Comparison of ENCODE assay signal across 9 mouse cellular contexts in genomic region chr12:87198792-87199191, GRCm38 (mm10). TPM values are rescaled to one million over a fixed set of nuclear protein-coding genes. Genes with fewer than 3 reads are reported as not detected.
DNase-seq lines count a peak whose midpoint lies in the region; ATAC-seq and TF ChIP-seq lines count a peak whose summit lies in the region.
"Had no signal": no experiment of that assay in that cellular context is flagged by ENCODE, and none has a peak within 500 bp of the region (broad histone marks: within the 10 kb centered on the region; RNA-seq: fewer than 3 reads in every experiment).

No protein-coding gene starts in this region.

- DNase-seq in heart, adult 8-10 months (ENCODE audit: low spot score): no peak
- no peak for DNase-seq in MEL (ENCODE audit: low read depth, low spot score)
- DNase-seq in liver, postnatal 0 days: no peak
- no peak for DNase-seq in adrenal gland, postnatal 36 days
- DNase-seq in spleen, postnatal 36 days (ENCODE audit: low spot score in 2 of 2): no peak
- no peak for DNase-seq in frontal cortex, postnatal 10 days (ENCODE audit: low spot score in 2 of 2)

- ATAC-seq in heart, embryonic 14.5 days (ENCODE audit: insufficient number of reproducible peaks, insufficient read depth, low FRiP score, low read depth): no peak
- ATAC-seq in forebrain, embryonic 15.5 days (replicated peaks): no peak
- no peak for ATAC-seq in liver, postnatal 0 days

- H3K4me1 ChIP-seq in heart, embryonic 14.5 days (ENCODE audit: control insufficient read depth in 2 of 2, insufficient read depth in 2 of 2, low read length in 2 of 2): peaks cover 0 to 7% of the 10 kb centered on the region in 2 experiments; a peak in 3 of 4 replicates
- peaks cover 7 to 11% of the 10 kb centered on the region in 2 experiments for H3K4me1 ChIP-seq in MEL (ENCODE audit: control insufficient read depth in 1 of 2, insufficient read depth in 2 of 2, low read length in 2 of 2)
- H3K4me1 ChIP-seq in forebrain, embryonic 15.5 days: peaks cover 18% of the 10 kb centered on the region
- peaks cover 3% of the 10 kb centered on the region; the same call in 1 of the 2 replicates for H3K4me1 ChIP-seq in liver, postnatal 0 days (ENCODE audit: insufficient read depth)

- TF ChIP-seq CTCF in MEL (IDR thresholded peaks at IDR 0.05 in 2 of 3, conservative IDR thresholded peaks at IDR 0.05 in 1 of 3; ENCODE audit: control insufficient read depth in 1 of 3, insufficient read depth in 1 of 3, low read depth in 2 of 3, low read length in 3 of 3, poor library complexity in 1 of 3, severe bottlenecking in 1 of 3): no peak
- no peak for TF ChIP-seq CTCF in liver, postnatal 0 days (IDR thresholded peaks at IDR 0.05; ENCODE audit: low read depth)

- H3K9me3 ChIP-seq in heart, embryonic 14.5 days (ENCODE audit: control insufficient read depth, low read length): no peaks in the 10 kb centered on the region
- H3K9me3 ChIP-seq in MEL (replicated peaks; ENCODE audit: insufficient read depth, low read length): no peaks in the 10 kb centered on the region
- H3K9me3 ChIP-seq in forebrain, embryonic 15.5 days: no peaks in the 10 kb centered on the region
- H3K9me3 ChIP-seq in liver, postnatal 0 days (ENCODE audit: low read length): no peaks in the 10 kb centered on the region

- no peaks in the 10 kb centered on the region for H3K27me3 ChIP-seq in heart, embryonic 14.5 days (ENCODE audit: control insufficient read depth, insufficient read depth, low read length)
- no peaks in the 10 kb centered on the region for H3K27me3 ChIP-seq in MEL (ENCODE audit: control insufficient read depth in 1 of 2, insufficient read depth in 2 of 2, low read length in 2 of 2)
- no peaks in the 10 kb centered on the region for H3K27me3 ChIP-seq in forebrain, embryonic 15.5 days
- 0 out of 2 replicates have a peak, but pooled peaks cover 4% of the 10 kb centered on the region for H3K27me3 ChIP-seq in liver, postnatal 0 days (ENCODE audit: insufficient read depth, low read length)
- H3K27me3 ChIP-seq: Patski had no signal

- TF ChIP-seq RAD21 in MEL (IDR thresholded peaks at IDR 0.05; ENCODE audit: low read depth, low read length): no peak

- 60% methylated on average over 6 of the region's 6 CpGs for WGBS in heart, embryonic 14.5 days
- WGBS in forebrain, embryonic 15.5 days: 51% methylated on average over 6 of the region's 6 CpGs
- 72% methylated on average over 6 of the region's 6 CpGs for WGBS in liver, postnatal 0 days (ENCODE audit: insufficient replicate concordance)

- peaks cover 15% of the 10 kb centered on the region for H3K79me2 ChIP-seq in MEL (ENCODE audit: control insufficient read depth, insufficient read depth, low read length, poor library complexity)

- no peak for TF ChIP-seq POLR2A in MEL (IDR thresholded peaks at IDR 0.05; ENCODE audit: control insufficient read depth in 1 of 2, insufficient read depth in 1 of 2, low read depth in 1 of 2, low read length in 2 of 2, poor library complexity in 1 of 2)

- no peak overlapping the region for H3K27ac ChIP-seq in heart, embryonic 14.5 days (replicated peaks in 1 of 2; ENCODE audit: control insufficient read depth in 1 of 2, insufficient read depth in 1 of 2, low read depth in 2 of 2, low read length in 2 of 2)
- H3K27ac ChIP-seq in MEL (ENCODE audit: control insufficient read depth, low read depth, low read length): no peak overlapping the region
- H3K27ac ChIP-seq in forebrain, embryonic 15.5 days (replicated peaks): no peak overlapping the region
- no peak overlapping the region for H3K27ac ChIP-seq in liver, postnatal 0 days (ENCODE audit: low read depth)

- peak overlapping the region; percentile 83; the same call in 1 of the 2 replicates for H3K9ac ChIP-seq in heart, embryonic 14.5 days (ENCODE audit: low read length)
- peak overlapping the region; percentile 94 for H3K9ac ChIP-seq in MEL (ENCODE audit: control insufficient read depth, low read depth, low read length, poor library complexity, severe bottlenecking)
- peak overlapping the region; percentile 88; the same call in 1 of the 2 replicates for H3K9ac ChIP-seq in forebrain, embryonic 15.5 days (replicated peaks)
- no peak overlapping the region for H3K9ac ChIP-seq in liver, postnatal 0 days (replicated peaks)

- peak overlapping the region; percentile 64 for H3K4me2 ChIP-seq in heart, embryonic 14.5 days (ENCODE audit: low read length)
- peak overlapping the region; percentile 69 for H3K4me2 ChIP-seq in forebrain, embryonic 15.5 days (replicated peaks)
- H3K4me2 ChIP-seq in liver, postnatal 0 days (ENCODE audit: low read depth, low read length): peak overlapping the region; percentile 97

- no peaks in the 10 kb centered on the region for H3K36me3 ChIP-seq in heart, embryonic 14.5 days (ENCODE audit: control insufficient read depth, insufficient read depth, low read length)
- peaks cover 0 to 19% of the 10 kb centered on the region in 2 experiments; a peak in 2 of 4 replicates for H3K36me3 ChIP-seq in MEL (ENCODE audit: control insufficient read depth in 1 of 2, insufficient read depth in 2 of 2, low read length in 2 of 2)
- no peaks in the 10 kb centered on the region for H3K36me3 ChIP-seq in forebrain, embryonic 15.5 days
- no peaks in the 10 kb centered on the region for H3K36me3 ChIP-seq in liver, postnatal 0 days (replicated peaks; ENCODE audit: insufficient read depth, low read length)

- TF ChIP-seq EP300 in MEL (IDR thresholded peaks at IDR 0.05; ENCODE audit: low read depth in 1 of 2, low read length in 2 of 2): no peak
- no peak for TF ChIP-seq EP300 in liver, postnatal 0 days (IDR thresholded peaks at IDR 0.05; ENCODE audit: low read depth)

- H3K4me3 ChIP-seq in heart, embryonic 14.5 days (ENCODE audit: control insufficient read depth in 1 of 2, insufficient read depth in 1 of 2, low read depth in 1 of 2, low read length in 2 of 2): peak overlapping the region in 1 of 2 experiments; percentile 67; a peak in 1 of 4 replicates
- peak overlapping the region; percentile 73 to 94 for H3K4me3 ChIP-seq in MEL (ENCODE audit: control insufficient read depth in 1 of 2, insufficient read depth in 1 of 2, low read depth in 2 of 2, low read length in 2 of 2)
- peak overlapping the region; percentile 81 for H3K4me3 ChIP-seq in forebrain, embryonic 15.5 days
- H3K4me3 ChIP-seq in liver, postnatal 0 days (ENCODE audit: low read depth, low read length): no peak overlapping the region

TF ChIP-seq in MEL, 35 proteins besides CTCF, POLR2A, EP300 and RAD21 (continues in another document):
- TF ChIP-seq MAZ (IDR thresholded peaks at IDR 0.05; ENCODE audit: low read depth, low read length): no peak

RNA-seq across cellular contexts. Expression of gene Samd15, which starts 0.7 kb away (rescaled TPM):
- 0.55 and 0.89 TPM in 2 replicates for polyA plus RNA-seq in heart, embryonic 14.5 days (2014; fragmentation: Nextera tagmentation; extraction: Ambion mirVana)
- under 1 TPM in 1 of 4 experiments, not detected in 3; 0.66 TPM for total RNA-seq in heart, adult 8-10 months (2022)
- total RNA-seq in MEL (2012; rRNA removed): 0.20 and 0.62 TPM in 2 replicates
- 10 to 100 TPM in 1 of 2 experiments, not detected in 1; 24.0 TPM for polyA plus RNA-seq in MEL (2012; ENCODE audit: insufficient read depth in 1 of 2, insufficient read length in 2 of 2, low read depth in 1 of 2, low replicate concordance in 2 of 2, missing spikeins in 1 of 2)
- polyA plus RNA-seq in forebrain, embryonic 15.5 days (2015; fragmentation: Nextera tagmentation; extraction: Ambion mirVana): 1.6 and 2.1 TPM in 2 replicates
- polyA plus RNA-seq in liver, postnatal 0 days (2015; fragmentation: Nextera tagmentation; extraction: Ambion mirVana): 2.3 and 2.8 TPM in 2 replicates
- 1 to 10 TPM; 1.6 to 2.0 TPM for total RNA-seq in adrenal gland, postnatal 36 days (2021)

RNA-seq across cellular contexts. Expression of gene Tmed8, which starts 1.5 kb away (rescaled TPM):
- 1.8 and 2.5 TPM in 2 replicates for polyA plus RNA-seq in heart, embryonic 14.5 days (2014; fragmentation: Nextera tagmentation; extraction: Ambion mirVana)
- 1 to 10 TPM; 6.3 to 6.9 (median 6.7) TPM for total RNA-seq in heart, adult 8-10 months (2022)
- 4.7 and 5.0 TPM in 2 replicates for total RNA-seq in MEL (2012; rRNA removed)
- polyA plus RNA-seq in MEL (2012; ENCODE audit: insufficient read depth in 1 of 2, insufficient read length in 2 of 2, low read depth in 1 of 2, low replicate concordance in 2 of 2, missing spikeins in 1 of 2): 1 to 10 TPM in 1 of 2 experiments, not detected in 1; 6.9 TPM
- 3.6 TPM in 2 replicates for polyA plus RNA-seq in forebrain, embryonic 15.5 days (2015; fragmentation: Nextera tagmentation; extraction: Ambion mirVana)
- polyA plus RNA-seq in liver, postnatal 0 days (2015; fragmentation: Nextera tagmentation; extraction: Ambion mirVana): 0.36 and 0.42 TPM in 2 replicates
- total RNA-seq in adrenal gland, postnatal 36 days (2021): 10 to 100 TPM; 28.6 to 35.0 TPM

RNA-seq across cellular contexts. Expression of gene Noxred1, which starts 39.7 kb away (rescaled TPM):
- 0.42 and 0.63 TPM in 2 replicates for polyA plus RNA-seq in heart, embryonic 14.5 days (2014; fragmentation: Nextera tagmentation; extraction: Ambion mirVana)
- under 1 TPM in 3 of 4 experiments, not detected in 1; 0.33 to 0.66 (median 0.37) TPM for total RNA-seq in heart, adult 8-10 months (2022)
- 0.19 and 0.23 TPM in 2 replicates for total RNA-seq in MEL (2012; rRNA removed)
- polyA plus RNA-seq in MEL (2012; ENCODE audit: insufficient read depth in 1 of 2, insufficient read length in 2 of 2, low read depth in 1 of 2, low replicate concordance in 2 of 2, missing spikeins in 1 of 2): under 1 TPM in 1 of 2 experiments, not detected in 1; 0.17 TPM
- 0.92 and 1.2 TPM in 2 replicates for polyA plus RNA-seq in forebrain, embryonic 15.5 days (2015; fragmentation: Nextera tagmentation; extraction: Ambion mirVana)
- 0.19 and 0.45 TPM in 2 replicates for polyA plus RNA-seq in liver, postnatal 0 days (2015; fragmentation: Nextera tagmentation; extraction: Ambion mirVana)
- under 1 TPM; 0.33 to 0.66 TPM for total RNA-seq in adrenal gland, postnatal 36 days (2021)

RNA-seq across cellular contexts. Expression of gene Pomt2, which starts 51.0 kb away (rescaled TPM):
- polyA plus RNA-seq in heart, embryonic 14.5 days (2014; fragmentation: Nextera tagmentation; extraction: Ambion mirVana): 13.5 and 14.1 TPM in 2 replicates
- 10 to 100 TPM in 2 of 4 experiments, 1 to 10 TPM in 2; 8.0 to 10.8 (median 9.3) TPM for total RNA-seq in heart, adult 8-10 months (2022)
- total RNA-seq in MEL (2012; rRNA removed): 10.2 and 11.1 TPM in 2 replicates
- polyA plus RNA-seq in MEL (2012; ENCODE audit: insufficient read depth in 1 of 2, insufficient read length in 2 of 2, low read depth in 1 of 2, low replicate concordance in 2 of 2, missing spikeins in 1 of 2): 10 to 100 TPM in 1 of 2 experiments, not detected in 1; 12.9 TPM
- 12.5 and 12.8 TPM in 2 replicates for polyA plus RNA-seq in forebrain, embryonic 15.5 days (2015; fragmentation: Nextera tagmentation; extraction: Ambion mirVana)
- polyA plus RNA-seq in liver, postnatal 0 days (2015; fragmentation: Nextera tagmentation; extraction: Ambion mirVana): 4.3 and 4.5 TPM in 2 replicates
- total RNA-seq in adrenal gland, postnatal 36 days (2021): 10 to 100 TPM; 14.0 to 15.6 TPM

RNA-seq across cellular contexts. Expression of gene Gstz1, which starts 51.8 kb away (rescaled TPM):
- polyA plus RNA-seq in heart, embryonic 14.5 days (2014; fragmentation: Nextera tagmentation; extraction: Ambion mirVana): 39.3 and 42.7 TPM in 2 replicates
- total RNA-seq in heart, adult 8-10 months (2022): 10 to 100 TPM; 45.5 to 49.6 (median 46.5) TPM
- 16.3 and 18.0 TPM in 2 replicates for total RNA-seq in MEL (2012; rRNA removed)
- polyA plus RNA-seq in MEL (2012; ENCODE audit: insufficient read depth in 1 of 2, insufficient read length in 2 of 2, low read depth in 1 of 2, low replicate concordance in 2 of 2, missing spikeins in 1 of 2): 10 to 100 TPM in 1 of 2 experiments, not detected in 1; 33.3 TPM
- 25.5 and 26.8 TPM in 2 replicates for polyA plus RNA-seq in forebrain, embryonic 15.5 days (2015; fragmentation: Nextera tagmentation; extraction: Ambion mirVana)
- 257 and 279 TPM in 2 replicates for polyA plus RNA-seq in liver, postnatal 0 days (2015; fragmentation: Nextera tagmentation; extraction: Ambion mirVana)
- total RNA-seq in adrenal gland, postnatal 36 days (2021): 100 to 1,000 TPM; 103 to 114 TPM
